Mouse (Mus musculus) heart, postnatal 25 days (tissue): ENCODE results near the gene Fam131a. TPM values are rescaled to one million over a fixed set of nuclear protein-coding genes. Genes with fewer than 3 reads are reported as not detected.

ENCODE experiments used
- DNase-seq: peaks from one replicate; pipeline ENCODE4 v3.0.0; 2022; ENCODE audit warnings: low spot score
- intact Hi-C: fragments of 180-260 bp; cut with DNase I; formaldehyde crosslinking; loops from one replicate; pipeline ENCODE4 v1.15.1; 2025
- total RNA-seq, 2 experiments: library from RNA; stranded (reverse); gene quantifications; 2 replicates each; pipeline ENCODE4 v1.2.3; 2021

The Fam131a gene
- total RNA-seq, 2 experiments from 2014 or later = 28.3 to 31.4 TPM

- intact Hi-C loops = loop anchor here (5.0 kb wide), 1 partner anchor 177 kb away; the partner anchor contains the start of gene Ap2m1
- no peak for DNase-seq
Measured at GRCm38 (mm10) chr16:20714307-20715080, 21.5 kb downstream of the Fam131a start.

DNA sequence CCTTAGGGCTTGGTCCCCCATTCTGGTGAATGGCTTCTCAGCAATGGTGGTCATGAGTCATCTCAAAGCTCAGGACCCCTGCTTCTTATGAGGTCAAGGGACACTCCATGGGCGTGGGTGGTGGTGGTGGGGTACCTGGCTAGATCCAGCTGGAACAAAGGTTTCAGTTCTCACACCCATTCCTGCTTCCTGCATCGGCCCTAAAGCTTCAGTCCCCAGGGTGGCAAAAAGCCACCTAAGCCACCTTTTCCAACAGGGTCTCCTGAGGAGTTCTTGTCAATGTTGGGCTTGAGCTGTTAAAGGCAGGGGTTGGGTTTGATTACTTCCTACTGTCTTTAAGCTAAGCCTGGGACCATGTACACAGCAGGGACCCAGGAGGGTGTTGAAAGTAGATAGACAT is 22.1 kb downstream of the Fam131a start:
- intact Hi-C loops = loop anchor here (5.0 kb wide), 1 partner anchor 178 kb away; the partner anchor contains the start of gene Ap2m1
- no peak for DNase-seq

DNA sequence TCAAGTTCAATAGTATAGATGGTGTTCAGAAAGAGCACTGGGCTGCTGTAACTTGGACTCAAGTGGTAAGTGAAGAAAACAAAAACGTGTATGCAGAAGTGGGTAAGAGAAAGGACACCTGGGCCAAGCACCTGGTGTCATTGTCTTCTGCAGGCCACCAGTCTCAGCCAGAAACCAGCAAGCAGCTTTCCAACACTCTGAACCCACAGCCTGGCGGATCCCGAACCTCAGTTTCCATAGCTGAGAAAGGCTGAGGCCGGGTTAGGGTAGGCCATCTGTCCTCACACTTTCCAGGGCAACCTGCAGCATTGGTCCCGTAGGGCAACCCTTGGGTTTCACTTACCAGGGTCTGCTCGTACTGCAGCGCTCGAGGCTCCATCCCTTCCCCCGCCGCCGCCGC is 22.5 kb downstream of the Fam131a start:
- DNase-seq = no peak
- intact Hi-C loops = loop anchor here (5.0 kb wide), 1 partner anchor 178 kb away; the partner anchor contains the start of gene Ap2m1

GRCm38 (mm10) chr16:20715976-20716840 is 23.2 kb downstream of the Fam131a start:
- DNase-seq = peak; percentile 67
- intact Hi-C loops = loop anchor here (2.0 to 5.0 kb wide), 2 partner anchors 15 to 179 kb away; partner anchors contain the start of gene Ap2m1

- intact Hi-C loops = loop anchor here (2.0 to 5.0 kb wide), 2 partner anchors 16 to 180 kb away; partner anchors contain the start of gene Ap2m1
- no peak for DNase-seq
Measured at GRCm38 (mm10) chr16:20716841-20717180, 23.8 kb downstream of the Fam131a start.

- intact Hi-C loops = loop anchor here (2.0 to 5.0 kb wide), 2 partner anchors 17 to 180 kb away; partner anchors contain the start of gene Ap2m1
- peak; percentile 97 for DNase-seq
Measured at GRCm38 (mm10) chr16:20717181-20717977, 24.3 kb downstream of the Fam131a start, which contains the start of the genes Polr2h and Clcn2. TSS of gene Polr2h (plus strand) at chr16:20717665. TSS of gene Clcn2 (minus strand) at chr16:20717746.

DNA sequence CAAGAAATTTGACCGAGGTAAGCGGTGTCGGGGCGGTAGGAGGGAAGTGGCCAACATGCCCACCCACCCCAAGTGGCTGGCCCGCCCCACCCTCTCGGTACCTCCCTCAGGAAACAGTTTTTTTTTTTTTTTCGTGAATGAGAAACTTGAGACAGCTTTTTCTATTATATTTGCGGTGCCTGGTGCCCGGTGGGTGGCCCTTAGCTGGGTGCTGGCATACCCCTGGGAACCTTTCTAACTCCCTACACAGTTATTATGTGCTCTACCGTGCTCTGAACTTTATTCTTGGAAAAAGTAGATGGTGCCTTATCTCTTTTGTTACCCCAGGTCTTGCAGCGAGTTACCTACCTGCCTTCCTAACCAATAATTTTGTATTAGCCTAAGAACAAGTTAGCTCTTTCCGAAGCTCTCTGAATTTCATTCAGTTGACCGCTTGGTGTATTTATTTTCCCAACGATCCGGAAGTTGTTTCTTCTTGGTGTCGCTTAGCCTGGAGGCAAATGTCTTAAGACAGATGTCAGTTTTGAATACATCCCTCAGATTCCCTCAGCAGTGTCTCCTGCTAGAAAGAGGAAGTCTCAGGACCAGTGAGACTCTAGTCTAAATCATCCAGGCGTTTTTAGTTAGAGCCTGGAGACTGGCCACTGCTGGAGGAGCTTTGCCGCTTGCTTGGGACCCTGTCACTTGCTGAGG is 25.1 kb downstream of the Fam131a start:
- intact Hi-C loops = loop anchor here (2.0 to 5.0 kb wide), 2 partner anchors 17 to 181 kb away; partner anchors contain the start of gene Ap2m1
- DNase-seq = no peak

DNA sequence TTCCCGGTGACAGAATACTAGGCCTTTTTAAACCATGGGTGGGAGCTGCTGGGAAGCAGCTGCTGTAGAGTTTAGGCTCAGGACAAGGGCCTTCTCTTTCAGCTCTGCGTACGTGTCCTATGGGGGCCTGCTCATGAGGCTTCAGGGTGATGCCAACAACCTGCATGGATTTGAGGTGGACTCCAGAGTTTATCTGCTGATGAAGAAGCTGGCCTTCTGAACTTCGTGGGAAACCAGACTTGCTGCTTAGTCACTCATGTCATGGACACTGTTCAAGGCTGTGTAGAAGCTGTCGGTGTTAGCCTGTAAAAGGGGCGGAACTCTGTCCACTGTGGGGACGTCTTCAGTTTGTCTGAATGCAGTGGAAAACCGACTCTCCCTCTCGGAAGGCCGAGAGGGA is 28.8 kb downstream of the Fam131a start:
- DNase-seq = no peak
- intact Hi-C loops = no loop called here

DNA sequence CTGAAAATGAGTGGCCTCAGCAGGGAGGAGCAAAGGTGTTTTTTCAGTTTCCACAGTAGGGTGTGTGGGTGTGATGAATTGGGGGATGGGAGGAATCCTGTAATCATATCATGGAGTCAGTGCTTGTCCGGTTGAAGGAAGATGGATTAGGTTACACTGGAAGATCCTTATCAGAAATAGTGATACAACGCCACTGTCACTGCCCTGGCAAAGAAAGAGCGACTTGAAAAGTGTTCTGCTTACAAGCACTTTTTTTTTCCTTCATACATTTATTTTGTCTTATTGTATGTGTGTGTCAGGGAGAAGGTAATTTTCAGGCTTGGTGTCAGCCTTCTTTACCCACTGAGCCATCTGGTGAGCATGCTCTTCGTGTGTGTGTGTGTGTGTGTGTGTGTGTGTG is 29.7 kb downstream of the Fam131a start:
- DNase-seq = no peak
- intact Hi-C loops = no loop called here

DNA sequence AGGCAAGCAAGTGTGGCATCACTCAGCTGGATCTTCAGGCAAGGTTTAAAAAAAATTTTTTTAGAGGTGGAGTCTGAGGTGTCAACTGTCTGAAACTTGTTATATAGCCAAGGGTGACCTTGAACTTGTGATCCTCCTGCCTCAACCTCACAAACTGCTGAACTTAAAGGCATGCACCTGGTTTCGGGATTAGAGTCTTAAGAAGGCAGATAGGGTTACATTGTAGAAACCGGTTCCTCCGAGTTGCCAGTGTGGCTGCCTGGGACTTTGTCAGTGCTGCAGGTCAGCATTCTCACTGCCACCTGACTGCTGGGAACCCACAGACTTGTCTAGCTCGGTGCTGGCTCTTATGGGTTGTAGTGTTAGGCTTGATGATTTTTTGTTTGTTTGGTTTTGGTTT is 30.2 kb downstream of the Fam131a start:
- intact Hi-C loops = no loop called here
- no peak for DNase-seq

GRCm38 (mm10) chr16:20724338-20724748 is 31.3 kb downstream of the Fam131a start:
- DNase-seq = no peak
- intact Hi-C loops = loop anchor here (2.0 kb wide), 2 partner anchors 36 to 468 kb away; no protein-coding TSS in a partner anchor

GRCm38 (mm10) chr16:20725321-20725720 is 32.3 kb downstream of the Fam131a start:
- intact Hi-C loops = loop anchor here (2.0 kb wide), 2 partner anchors 35 to 467 kb away; no protein-coding TSS in a partner anchor
- DNase-seq = no peak

GRCm38 (mm10) chr16:20725750-20726149 is 32.7 kb downstream of the Fam131a start:
- DNase-seq = no peak
- intact Hi-C loops = loop anchor here (2.0 kb wide), 2 partner anchors 35 to 467 kb away; no protein-coding TSS in a partner anchor

GRCm38 (mm10) chr16:20726384-20726783 is 33.3 kb downstream of the Fam131a start:
- intact Hi-C loops = no loop called here
- DNase-seq = no peak

GRCm38 (mm10) chr16:20730293-20730711 is 37.3 kb downstream of the Fam131a start:
- intact Hi-C loops = no loop called here
- DNase-seq = no peak

DNA sequence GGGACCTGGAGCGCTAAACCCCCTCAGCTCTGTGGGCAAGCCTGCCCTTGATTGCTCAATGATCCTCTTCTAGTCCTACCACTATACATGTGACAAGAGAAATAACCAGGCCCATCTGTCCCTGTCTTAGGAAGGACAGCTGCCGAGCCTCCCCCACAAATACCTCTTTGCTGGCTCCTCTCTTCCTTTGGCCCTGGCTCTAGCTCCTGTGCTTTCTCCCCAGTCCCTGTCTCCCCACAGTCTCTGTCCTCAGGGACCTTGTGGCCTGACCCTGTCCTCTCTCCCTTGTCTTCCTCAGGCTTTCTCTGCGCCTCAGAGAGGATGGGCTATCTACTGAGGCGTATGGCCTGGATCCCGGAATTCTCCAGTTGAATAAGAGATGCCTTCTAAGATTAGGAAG is 38.6 kb downstream of the Fam131a start:
- no peak for DNase-seq
- intact Hi-C loops = no loop called here

DNA sequence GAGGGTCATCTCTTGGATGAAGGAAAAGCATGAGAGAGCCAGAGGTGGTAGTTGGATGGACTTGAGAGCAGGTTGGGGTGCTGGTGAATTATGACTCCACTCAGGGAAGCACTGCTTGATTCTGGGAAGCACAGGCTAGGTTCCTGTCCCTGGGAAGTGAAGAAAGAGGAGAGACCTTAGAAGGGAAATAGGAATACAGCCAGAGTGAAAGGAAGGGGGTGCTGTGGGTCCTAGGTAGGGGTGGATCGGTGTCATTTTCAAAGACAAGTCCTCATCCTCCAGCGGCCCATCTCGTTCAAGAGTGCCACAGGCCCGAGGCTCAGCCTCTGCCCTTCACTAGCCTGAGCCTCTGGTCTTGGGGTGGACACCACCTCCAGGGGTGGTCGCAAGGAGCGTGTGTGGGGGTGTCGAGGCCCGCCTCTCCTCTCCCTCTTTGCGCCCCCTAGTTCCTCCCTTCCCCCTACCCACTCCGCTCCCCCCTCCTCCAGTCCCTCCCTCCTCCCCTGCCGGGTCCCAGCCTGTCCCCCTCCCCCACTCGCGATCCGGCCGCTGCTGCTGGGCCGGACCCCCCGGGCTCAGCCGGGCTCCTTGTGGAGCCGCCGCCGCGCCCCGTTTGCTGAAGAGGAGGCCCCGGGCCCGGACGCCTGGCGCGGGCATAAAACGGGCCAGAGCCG is 39.3 kb downstream of the Fam131a start:
- DNase-seq = no peak
- intact Hi-C loops = no loop called here
